Mouse (Mus musculus): ENCODE measurements around the gene Olfr424. TPM values are rescaled to one million over a fixed set of nuclear protein-coding genes. Genes with fewer than 3 reads are reported as not detected.

Gene Olfr424
- polyA plus RNA-seq, 1 experiment from 2014 or later = not detected

DNA sequence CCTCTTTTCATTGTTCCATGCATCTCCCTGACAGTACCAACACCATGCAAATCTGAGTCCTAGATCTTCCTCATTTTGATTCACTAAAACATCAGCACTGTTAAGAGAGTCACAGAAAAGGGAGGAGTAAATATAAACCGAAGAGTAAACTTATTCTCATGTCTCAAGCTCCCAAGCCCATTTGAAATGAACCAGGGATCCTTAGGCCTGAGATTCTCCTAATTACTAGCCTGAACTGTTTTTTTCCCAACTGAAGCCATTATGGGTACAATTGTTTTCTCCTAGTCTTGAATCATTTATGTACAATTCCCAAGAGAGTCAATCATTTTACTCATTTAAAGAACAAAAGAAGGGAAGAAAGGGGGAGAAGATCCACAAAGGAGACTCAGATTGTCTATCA lies 24.0 kb downstream of the Olfr424 start, which contains the start of gene Olfr420:
Gene Olfr420, plus strand, starts transcription at position 301 of the 400 bp plus-strand sequence.
- ATAC-seq (ENCODE audit: low read depth) = no peak
- Histone ChIP-seq H3K4me1 (ENCODE audit: control insufficient read depth, insufficient read depth, low read length) (no peaks in the 10 kb centered on the region), H3K4me3 (ENCODE audit: low read depth, low read length) (no peak within 1 kb of the TSS), H3K36me3 (ENCODE audit: control insufficient read depth, insufficient read depth, low read length) (no peaks in the 10 kb centered on the region), H3K9me3 (ENCODE audit: control insufficient read depth, low read length) (no peaks in the 10 kb centered on the region), H3K9ac (replicated peaks; ENCODE audit: low read depth, low read length) (no peak within 1 kb of the TSS), H3K27me3 (ENCODE audit: control insufficient read depth, insufficient read depth, low read length) (no peaks in the 10 kb centered on the region), H3K4me2 (ENCODE audit: low read depth, low read length) (no peak within 1 kb of the TSS), H3K27ac (ENCODE audit: low read depth, low read length) (no peak within 1 kb of the TSS)
- WGBS = 96% methylated on average over 1 of the region's 1 CpGs

DNA sequence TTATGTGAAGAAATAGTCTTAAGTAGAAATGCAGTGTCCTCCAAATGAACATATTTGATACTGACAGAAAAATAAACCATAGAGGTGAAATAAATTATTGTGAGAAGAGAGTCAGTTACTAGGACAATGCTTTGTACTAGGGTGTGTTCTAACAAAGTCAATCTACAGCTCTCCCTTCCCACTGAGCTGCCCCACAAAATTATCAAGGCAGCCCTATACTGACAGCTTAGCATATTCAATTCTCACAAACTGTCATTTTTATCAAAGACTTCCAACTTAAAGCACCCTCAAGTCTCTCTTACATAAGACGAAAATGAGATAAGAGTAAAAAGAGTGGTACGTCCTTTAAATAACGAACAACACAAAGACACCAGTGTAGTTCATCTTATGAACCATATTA lies 26.3 kb downstream of the Olfr424 start:
- Histone ChIP-seq H3K9ac (replicated peaks; ENCODE audit: low read depth, low read length) (no peak overlapping the region), H3K4me2 (ENCODE audit: low read depth, low read length) (no peak overlapping the region), H3K9me3 (ENCODE audit: control insufficient read depth, low read length) (no peaks in the 10 kb centered on the region), H3K4me1 (ENCODE audit: control insufficient read depth, insufficient read depth, low read length) (no peaks in the 10 kb centered on the region), H3K27ac (ENCODE audit: low read depth, low read length) (no peak overlapping the region), H3K4me3 (ENCODE audit: low read depth, low read length) (no peak overlapping the region), H3K27me3 (ENCODE audit: control insufficient read depth, insufficient read depth, low read length) (no peaks in the 10 kb centered on the region), H3K36me3 (ENCODE audit: control insufficient read depth, insufficient read depth, low read length) (no peaks in the 10 kb centered on the region)
- WGBS = 92% methylated on average over 3 of the region's 3 CpGs
- no peak for ATAC-seq (ENCODE audit: low read depth)

DNA sequence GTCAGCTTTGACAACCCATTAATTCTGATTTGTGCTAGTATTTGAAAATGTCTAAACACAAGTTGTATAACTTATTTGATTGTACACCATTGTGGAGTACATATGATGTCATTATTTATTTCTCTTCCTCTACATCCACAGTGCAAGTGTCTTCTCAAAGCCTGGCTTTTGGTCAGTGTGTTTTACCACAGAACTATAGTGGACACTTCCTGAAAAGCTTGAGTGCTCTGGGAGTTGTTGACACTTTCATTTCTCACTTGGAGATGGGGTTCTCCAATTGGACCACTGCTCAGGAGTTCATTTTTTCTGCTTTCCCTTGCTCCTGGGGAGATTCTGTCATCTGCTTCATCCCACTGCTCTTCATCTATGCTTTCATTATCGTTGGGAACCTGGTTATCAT lies 27.2 kb downstream of the Olfr424 start:
- Histone ChIP-seq H3K36me3 (ENCODE audit: control insufficient read depth, insufficient read depth, low read length) (no peaks in the 10 kb centered on the region), H3K27me3 (ENCODE audit: control insufficient read depth, insufficient read depth, low read length) (no peaks in the 10 kb centered on the region), H3K4me3 (ENCODE audit: low read depth, low read length) (no peak overlapping the region), H3K9me3 (ENCODE audit: control insufficient read depth, low read length) (no peaks in the 10 kb centered on the region), H3K9ac (replicated peaks; ENCODE audit: low read depth, low read length) (no peak overlapping the region), H3K27ac (ENCODE audit: low read depth, low read length) (no peak overlapping the region), H3K4me2 (ENCODE audit: low read depth, low read length) (no peak overlapping the region), H3K4me1 (ENCODE audit: control insufficient read depth, insufficient read depth, low read length) (no peaks in the 10 kb centered on the region)
- 90% methylated on average over 1 of the region's 1 CpGs for WGBS
- no peak for ATAC-seq (ENCODE audit: low read depth)

DNA sequence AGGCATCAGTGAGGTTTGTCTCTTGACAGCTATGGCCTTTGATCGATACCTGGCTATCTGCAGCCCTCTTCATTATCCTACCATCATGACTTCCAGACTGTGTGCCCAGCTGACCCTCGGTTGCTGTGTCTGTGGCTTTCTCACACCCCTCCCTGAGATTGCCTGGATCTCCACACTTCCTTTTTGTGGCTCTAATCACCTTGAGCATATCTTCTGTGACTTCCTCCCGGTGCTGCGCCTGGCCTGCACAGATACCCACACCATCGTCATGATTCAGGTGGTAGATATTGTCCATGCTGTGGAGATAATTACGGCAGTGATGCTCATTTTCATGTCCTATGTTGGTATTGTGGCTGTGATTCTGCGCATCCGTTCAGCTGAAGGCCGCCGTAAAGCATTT lies 27.8 kb downstream of the Olfr424 start:
- H3K4me1 ChIP-seq (ENCODE audit: control insufficient read depth, insufficient read depth, low read length) = no peaks in the 10 kb centered on the region
- H3K9ac ChIP-seq (replicated peaks; ENCODE audit: low read depth, low read length) = no peak overlapping the region
- H3K4me3 ChIP-seq (ENCODE audit: low read depth, low read length) = no peak overlapping the region
- WGBS = 92% methylated on average over 10 of the region's 10 CpGs
- no peaks in the 10 kb centered on the region for H3K9me3 ChIP-seq (ENCODE audit: control insufficient read depth, low read length)
- H3K27ac ChIP-seq (ENCODE audit: low read depth, low read length) = no peak overlapping the region
- no peak overlapping the region for H3K4me2 ChIP-seq (ENCODE audit: low read depth, low read length)
- ATAC-seq (ENCODE audit: low read depth) = no peak
- H3K27me3 ChIP-seq (ENCODE audit: control insufficient read depth, insufficient read depth, low read length) = no peaks in the 10 kb centered on the region
- H3K36me3 ChIP-seq (ENCODE audit: control insufficient read depth, insufficient read depth, low read length) = no peaks in the 10 kb centered on the region

DNA sequence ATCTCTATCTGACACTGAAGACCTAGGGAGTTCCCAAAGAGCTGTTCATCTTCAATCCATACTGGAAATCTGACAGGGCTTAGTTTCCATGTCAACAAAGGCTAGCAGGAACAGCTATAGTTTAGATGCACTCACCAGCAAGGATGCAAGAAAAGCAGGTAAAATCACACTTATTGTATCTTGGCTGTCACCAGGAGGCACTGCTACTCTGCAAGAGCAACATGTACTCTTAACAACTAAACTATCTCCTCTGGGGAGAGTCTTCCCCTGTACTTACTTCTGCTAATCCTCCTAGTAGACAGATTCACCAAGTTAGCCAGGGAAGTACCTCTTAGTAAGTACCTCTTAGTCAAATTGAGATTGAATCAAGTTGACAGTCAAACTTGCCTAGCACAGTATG lies 37.7 kb downstream of the Olfr424 start:
- Histone ChIP-seq H3K4me3 (ENCODE audit: low read depth, low read length) (no peak overlapping the region), H3K27ac (ENCODE audit: low read depth, low read length) (no peak overlapping the region), H3K4me2 (ENCODE audit: low read depth, low read length) (no peak overlapping the region), H3K27me3 (ENCODE audit: control insufficient read depth, insufficient read depth, low read length) (no peaks in the 10 kb centered on the region), H3K4me1 (ENCODE audit: control insufficient read depth, insufficient read depth, low read length) (no peaks in the 10 kb centered on the region), H3K9me3 (ENCODE audit: control insufficient read depth, low read length) (no peaks in the 10 kb centered on the region), H3K36me3 (ENCODE audit: control insufficient read depth, insufficient read depth, low read length) (no peaks in the 10 kb centered on the region), H3K9ac (replicated peaks; ENCODE audit: low read depth, low read length) (no peak overlapping the region)
- no peak for ATAC-seq (ENCODE audit: low read depth)

DNA sequence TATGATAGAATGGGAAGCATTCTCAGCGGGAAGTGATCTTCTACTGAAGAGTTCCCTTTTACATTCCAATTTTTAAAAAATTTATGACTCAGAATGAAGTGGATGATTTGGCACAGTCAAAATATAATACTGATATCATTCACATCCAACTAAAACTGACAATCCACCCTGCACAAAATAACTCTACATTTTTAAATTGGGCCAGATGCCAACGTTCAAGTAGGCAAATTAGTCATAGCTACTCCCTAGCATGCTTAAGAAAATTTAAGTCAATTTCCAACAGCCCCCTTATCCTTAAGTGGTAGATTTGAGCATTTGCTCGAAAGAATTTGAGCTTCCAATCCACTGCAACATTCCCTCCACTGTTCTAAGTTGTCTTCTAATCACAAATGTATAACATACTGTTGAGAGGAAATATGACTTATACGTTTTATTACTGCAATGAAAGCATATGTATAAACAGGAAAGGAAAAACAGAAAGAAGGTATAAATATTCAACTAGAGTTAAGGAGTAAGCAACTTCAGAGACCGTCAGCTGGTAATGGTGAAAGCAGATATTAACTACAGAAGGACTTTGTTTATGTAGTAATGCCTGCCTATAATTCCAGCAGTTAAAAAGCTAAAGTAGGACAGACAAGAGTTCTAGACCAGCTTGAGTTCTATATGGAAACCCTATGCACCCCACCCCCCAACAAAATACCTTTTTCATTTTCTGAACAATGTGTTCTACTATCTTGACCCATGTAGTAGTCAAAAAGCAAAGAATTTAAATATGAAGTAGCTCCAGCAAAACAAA lies 39.6 kb downstream of the Olfr424 start:
- no peak for ATAC-seq (ENCODE audit: low read depth)
- H3K4me3 ChIP-seq (ENCODE audit: low read depth, low read length) = no peak overlapping the region
- no peak overlapping the region for H3K4me2 ChIP-seq (ENCODE audit: low read depth, low read length)
- no peaks in the 10 kb centered on the region for H3K9me3 ChIP-seq (ENCODE audit: control insufficient read depth, low read length)
- WGBS = 87% methylated on average over 5 of the region's 5 CpGs
- H3K9ac ChIP-seq (replicated peaks; ENCODE audit: low read depth, low read length) = no peak overlapping the region
- H3K27ac ChIP-seq (ENCODE audit: low read depth, low read length) = no peak overlapping the region
- no peaks in the 10 kb centered on the region for H3K27me3 ChIP-seq (ENCODE audit: control insufficient read depth, insufficient read depth, low read length)
- H3K4me1 ChIP-seq (ENCODE audit: control insufficient read depth, insufficient read depth, low read length) = no peaks in the 10 kb centered on the region
- no peaks in the 10 kb centered on the region for H3K36me3 ChIP-seq (ENCODE audit: control insufficient read depth, insufficient read depth, low read length)

DNA sequence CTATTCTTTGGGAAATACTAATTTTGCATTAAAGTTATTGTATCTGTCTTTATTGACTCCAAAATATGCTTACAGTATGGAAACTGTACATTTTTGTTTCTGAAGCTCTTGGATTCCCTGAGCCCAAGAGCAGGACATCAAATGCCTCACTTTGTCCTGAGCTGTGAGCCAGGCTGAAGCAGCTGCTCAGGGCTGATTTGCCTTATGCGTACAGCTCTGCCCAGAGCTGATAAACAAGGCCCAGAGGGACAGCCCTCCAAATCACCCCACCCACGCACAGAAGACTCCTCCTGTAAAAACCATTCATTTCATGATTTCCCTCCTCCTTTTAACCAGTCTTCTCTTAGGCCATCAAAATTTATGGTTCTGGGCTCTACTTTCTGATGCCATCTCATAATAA lies 40.2 kb downstream of the Olfr424 start:
- no peaks in the 10 kb centered on the region for H3K4me1 ChIP-seq (ENCODE audit: control insufficient read depth, insufficient read depth, low read length)
- 52% methylated on average over 2 of the region's 2 CpGs for WGBS

DNA sequence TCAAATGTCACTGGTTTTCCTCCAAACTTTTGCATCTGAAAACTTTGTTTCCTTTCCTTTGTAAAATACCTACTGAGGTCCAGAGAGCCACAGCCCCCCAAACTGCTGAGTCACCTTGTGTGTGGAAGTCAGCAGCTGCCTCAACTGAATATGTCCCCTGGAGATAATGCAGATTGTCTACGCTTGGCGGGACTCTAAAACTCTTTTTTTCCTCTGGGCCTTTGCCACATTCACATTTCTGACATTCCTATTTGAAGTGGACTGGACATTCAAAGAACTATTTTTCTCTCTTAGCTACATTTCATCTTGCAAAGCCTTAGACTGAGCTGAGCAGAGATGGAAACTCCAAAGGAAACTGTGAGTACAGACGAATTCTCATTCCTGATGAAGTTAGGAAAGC lies 41.3 kb downstream of the Olfr424 start, which contains the start of gene Spta1:
Gene Spta1, plus strand, starts transcription at position 172 of the 400 bp plus-strand sequence.
- Histone ChIP-seq H3K4me1 (ENCODE audit: control insufficient read depth, insufficient read depth, low read length) (no peaks in the 10 kb centered on the region), H3K36me3 (ENCODE audit: control insufficient read depth, insufficient read depth, low read length) (no peaks in the 10 kb centered on the region), H3K4me3 (ENCODE audit: low read depth, low read length) (no peak within 1 kb of the TSS), H3K9me3 (ENCODE audit: control insufficient read depth, low read length) (no peaks in the 10 kb centered on the region), H3K27ac (ENCODE audit: low read depth, low read length) (no peak within 1 kb of the TSS), H3K27me3 (ENCODE audit: control insufficient read depth, insufficient read depth, low read length) (no peaks in the 10 kb centered on the region), H3K9ac (replicated peaks; ENCODE audit: low read depth, low read length) (no peak within 1 kb of the TSS), H3K4me2 (ENCODE audit: low read depth, low read length) (no peak within 1 kb of the TSS)
- no peak for ATAC-seq (ENCODE audit: low read depth)
- WGBS = 36% methylated on average over 3 of the region's 3 CpGs

More for the DNA sequence above, 40.2 kb downstream of the Olfr424 start:
- H3K27ac ChIP-seq (ENCODE audit: low read depth, low read length) = no peak overlapping the region
- ATAC-seq (ENCODE audit: low read depth) = no peak
- no peak overlapping the region for H3K9ac ChIP-seq (replicated peaks; ENCODE audit: low read depth, low read length)
- H3K4me3 ChIP-seq (ENCODE audit: low read depth, low read length) = no peak overlapping the region
- H3K27me3 ChIP-seq (ENCODE audit: control insufficient read depth, insufficient read depth, low read length) = no peaks in the 10 kb centered on the region
- no peak overlapping the region for H3K4me2 ChIP-seq (ENCODE audit: low read depth, low read length)
- no peaks in the 10 kb centered on the region for H3K9me3 ChIP-seq (ENCODE audit: control insufficient read depth, low read length)
- no peaks in the 10 kb centered on the region for H3K36me3 ChIP-seq (ENCODE audit: control insufficient read depth, insufficient read depth, low read length)

Data from neural tube, embryonic 14.5 days (tissue).